Mouse (Mus musculus): ENCODE results near the gene Zcchc14. TPM values are rescaled to one million over a fixed set of nuclear protein-coding genes. Genes with fewer than 3 reads are reported as not detected.

Gene Zcchc14
- polyA plus RNA-seq, 1 experiment from 2014 or later: 19.9 TPM

DNA sequence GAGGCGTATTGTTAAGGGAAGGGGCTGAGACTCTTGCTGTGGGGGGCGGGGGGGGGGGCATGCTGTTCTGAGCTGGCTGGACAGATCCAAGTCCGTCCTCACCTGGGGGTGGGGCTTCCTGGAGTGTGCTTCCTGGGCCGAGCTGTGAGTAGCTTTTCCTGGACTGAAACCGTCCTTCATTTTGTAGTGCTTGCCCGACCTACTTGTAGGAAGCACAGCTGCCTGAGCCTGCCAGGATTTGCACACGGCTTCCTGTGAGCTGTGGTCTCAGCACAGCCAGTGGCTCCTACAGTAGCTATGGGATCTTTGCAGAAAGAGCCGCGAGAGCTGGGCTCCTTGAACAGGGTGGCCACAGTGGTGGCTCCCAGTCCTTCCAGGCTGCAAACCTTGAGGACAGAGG lies 58.7 kb downstream of the Zcchc14 start:
- 65% methylated on average over 9 of the region's 9 CpGs for WGBS
- Histone ChIP-seq H3K4me3 (no peak overlapping the region), H3K4me1 (peaks cover 26% of the 10 kb centered on the region), H3K36me3 (peaks cover 48% of the 10 kb centered on the region), H3K9ac (no peak overlapping the region), H3K4me2 (no peak overlapping the region), H3K27ac (no peak overlapping the region), H3K9me3 (no peaks in the 10 kb centered on the region), H3K27me3 (no peaks in the 10 kb centered on the region)
- no peak for ATAC-seq (ENCODE audit: insufficient number of reproducible peaks, insufficient read depth, low FRiP score, low TSS enrichment, low read depth)

- Histone ChIP-seq H3K4me1 (peaks cover 26% of the 10 kb centered on the region), H3K4me3 (0 out of 2 replicates have a peak overlapping the region, but pooled peaks have one; percentile 1), H3K4me2 (no peak overlapping the region), H3K9me3 (no peaks in the 10 kb centered on the region), H3K9ac (0 out of 2 replicates have a peak overlapping the region, but pooled peaks have one; percentile 11), H3K36me3 (peaks cover 46% of the 10 kb centered on the region), H3K27ac (no peak overlapping the region), H3K27me3 (no peaks in the 10 kb centered on the region)
- WGBS: 87% methylated on average over 5 of the region's 5 CpGs
- ATAC-seq (ENCODE audit: insufficient number of reproducible peaks, insufficient read depth, low FRiP score, low TSS enrichment, low read depth): no peak
These were observed 59.4 kb downstream of the Zcchc14 start for GRCm38 (mm10) chr8:121593293-121593692.

DNA sequence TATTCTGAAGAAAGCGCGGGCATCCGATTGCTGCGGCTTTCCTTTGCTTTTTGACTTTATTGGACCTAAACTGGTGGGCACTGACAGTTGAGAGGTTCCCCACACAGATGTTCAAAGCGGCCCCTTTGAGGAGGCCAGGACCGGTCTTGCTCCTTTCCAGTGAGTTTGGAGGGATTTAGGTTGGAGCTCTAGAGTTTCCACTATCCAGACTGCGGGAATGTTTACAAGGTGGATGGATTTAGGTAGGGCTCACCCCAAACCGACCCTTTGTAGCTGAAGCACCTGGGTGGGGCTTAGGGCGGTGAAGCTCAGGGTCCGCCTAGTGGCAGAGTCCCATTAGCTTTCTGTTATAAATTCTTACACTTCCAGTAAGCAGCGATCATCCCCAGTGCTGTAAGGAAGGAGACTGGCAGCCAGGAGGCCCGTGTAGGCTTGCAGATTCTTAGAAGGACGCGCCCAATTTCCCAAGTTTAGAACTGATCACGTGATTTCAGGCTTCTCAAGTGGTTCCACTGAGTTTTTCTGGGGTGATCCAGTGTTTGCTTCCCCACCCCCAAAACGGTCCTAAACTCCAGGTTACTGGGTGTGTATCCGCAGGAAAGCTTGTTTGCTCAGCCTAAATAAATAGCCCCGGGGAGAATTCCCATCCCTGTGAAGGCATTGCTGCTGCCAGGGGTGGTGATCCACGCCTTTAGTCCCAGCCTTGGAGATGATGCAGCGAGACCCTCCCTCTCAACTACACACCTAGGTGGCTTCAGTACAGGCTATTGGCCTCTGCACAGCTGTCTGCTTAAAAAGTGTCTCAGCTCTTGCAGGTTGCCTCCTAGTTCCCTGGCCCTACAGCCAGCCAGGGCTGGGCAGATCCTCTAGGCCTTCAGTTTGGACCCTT lies 61.3 kb downstream of the Zcchc14 start:
- peak overlapping the region; percentile 90 for H3K4me2 ChIP-seq
- no peaks in the 10 kb centered on the region for H3K27me3 ChIP-seq
- ATAC-seq (ENCODE audit: insufficient number of reproducible peaks, insufficient read depth, low FRiP score, low TSS enrichment, low read depth): no peak
- peak overlapping the region; percentile 66 for H3K27ac ChIP-seq
- 13% methylated on average over 20 of the region's 20 CpGs for WGBS
- H3K9ac ChIP-seq: peak overlapping the region; percentile 93
- peaks cover 26% of the 10 kb centered on the region for H3K4me1 ChIP-seq
- peaks cover 31% of the 10 kb centered on the region for H3K36me3 ChIP-seq
- H3K9me3 ChIP-seq: no peaks in the 10 kb centered on the region
- H3K4me3 ChIP-seq: peak overlapping the region; percentile 84

DNA sequence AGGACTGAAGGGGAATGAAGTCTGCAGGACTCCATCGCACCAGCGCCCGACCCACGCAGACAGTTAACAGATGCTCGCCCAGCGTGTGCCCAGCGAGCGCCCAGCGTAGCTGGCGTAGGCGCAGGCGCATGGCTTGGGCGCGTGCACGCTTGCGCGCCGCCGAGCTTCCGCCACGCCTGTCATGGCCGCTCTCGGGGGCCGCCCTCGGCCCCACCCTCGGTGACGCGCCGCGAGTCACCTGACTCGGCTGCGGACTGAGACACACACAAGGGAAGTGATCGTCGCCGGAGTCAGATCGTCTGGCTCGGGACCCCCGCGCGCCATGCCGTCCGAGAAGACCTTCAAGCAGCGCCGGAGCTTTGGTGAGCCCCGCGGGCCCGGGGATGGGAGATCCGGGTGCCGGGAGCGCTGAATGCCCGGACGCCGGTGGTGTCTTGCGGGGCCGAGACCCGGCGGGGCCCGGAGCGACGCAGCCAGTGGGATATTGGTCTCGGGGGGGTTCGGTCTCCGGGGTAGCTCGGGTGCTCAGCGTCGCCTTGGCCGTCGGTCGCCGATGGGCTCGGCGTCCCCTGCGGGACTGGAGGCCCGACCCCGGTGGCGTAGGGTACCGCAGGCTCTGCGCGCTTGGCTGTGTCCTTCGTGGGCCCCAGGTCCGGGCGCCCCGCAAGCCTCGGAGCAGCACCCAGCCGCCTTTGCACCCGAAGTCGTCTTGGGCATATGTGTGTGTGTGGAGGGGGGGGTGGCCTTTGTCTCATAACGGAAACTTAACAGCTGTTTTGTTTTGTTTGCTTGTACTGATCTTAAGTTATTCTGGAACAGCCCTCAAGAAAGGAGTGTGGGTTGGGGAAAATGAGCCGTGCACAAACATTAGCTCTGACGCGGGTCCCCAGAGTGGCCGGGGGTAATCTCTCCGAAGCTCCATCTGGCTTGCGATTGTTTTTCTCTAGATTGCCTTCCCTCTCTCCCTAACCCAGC lies 62.2 kb downstream of the Zcchc14 start, which contains the start of gene Map1lc3b:
Map1lc3b (plus strand) TSS at position 159 of the 975 bp plus-strand sequence.
- H3K4me1 ChIP-seq: peaks cover 26% of the 10 kb centered on the region
- peaks cover 22% of the 10 kb centered on the region for H3K36me3 ChIP-seq
- peak; percentile 68 for ATAC-seq (ENCODE audit: insufficient number of reproducible peaks, insufficient read depth, low FRiP score, low TSS enrichment, low read depth)
- peak within 1 kb of the TSS; percentile 90 for H3K4me2 ChIP-seq
- H3K27ac ChIP-seq: peak within 1 kb of the TSS; percentile 66
- WGBS: under 1% methylated on average over 94 of the region's 94 CpGs
- peak within 1 kb of the TSS; percentile 93 for H3K9ac ChIP-seq
- H3K4me3 ChIP-seq: peak within 1 kb of the TSS; percentile 84
- no peaks in the 10 kb centered on the region for H3K27me3 ChIP-seq
- H3K9me3 ChIP-seq: no peaks in the 10 kb centered on the region

DNA sequence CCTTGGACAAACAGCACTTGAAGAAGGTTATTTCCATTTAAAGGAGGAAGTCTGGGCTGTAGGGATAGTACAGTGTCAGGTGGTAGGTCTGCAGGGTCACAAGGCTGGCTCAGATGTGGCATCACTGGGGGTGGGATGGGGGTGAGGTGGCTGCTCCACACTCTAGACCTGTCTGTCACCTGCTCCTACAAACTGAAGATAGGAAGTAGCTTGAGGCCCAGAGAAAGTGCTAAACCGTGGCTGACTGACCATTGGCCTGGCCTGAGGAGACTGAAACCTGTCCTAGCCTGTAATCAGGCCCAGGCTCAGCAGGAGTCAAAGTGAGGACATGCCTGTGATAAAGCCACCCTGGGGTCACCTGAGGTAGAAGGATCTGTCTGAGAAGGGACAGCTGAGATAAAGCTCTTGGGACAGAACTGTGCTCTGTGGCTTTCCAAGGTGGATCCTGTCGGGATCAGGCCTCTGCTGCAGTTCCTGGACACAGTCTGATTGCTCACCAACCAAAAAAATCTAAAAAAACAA lies 63.4 kb downstream of the Zcchc14 start:
- H3K27ac ChIP-seq: no peak overlapping the region
- no peak for ATAC-seq (ENCODE audit: insufficient number of reproducible peaks, insufficient read depth, low FRiP score, low TSS enrichment, low read depth)
- WGBS: 24% methylated on average over 2 of the region's 2 CpGs
- no peaks in the 10 kb centered on the region for H3K9me3 ChIP-seq
- H3K36me3 ChIP-seq: peaks cover 11% of the 10 kb centered on the region
- peak overlapping the region; percentile 90; the same call in 1 of the 2 replicates for H3K4me2 ChIP-seq
- H3K9ac ChIP-seq: no peak overlapping the region
- no peak overlapping the region for H3K4me3 ChIP-seq
- peaks cover 32% of the 10 kb centered on the region for H3K4me1 ChIP-seq
- H3K27me3 ChIP-seq: no peaks in the 10 kb centered on the region

GRCm38 (mm10) chr8:121588750-121589149 lies 64.0 kb downstream of the Zcchc14 start:
- ATAC-seq (ENCODE audit: insufficient number of reproducible peaks, insufficient read depth, low FRiP score, low TSS enrichment, low read depth): no peak
- 83% methylated on average over 4 of the region's 4 CpGs for WGBS
- H3K27me3 ChIP-seq: no peaks in the 10 kb centered on the region
- H3K4me1 ChIP-seq: peaks cover 34% of the 10 kb centered on the region
- H3K4me2 ChIP-seq: no peak overlapping the region
- no peaks in the 10 kb centered on the region for H3K9me3 ChIP-seq
- H3K4me3 ChIP-seq: no peak overlapping the region
- no peak overlapping the region for H3K27ac ChIP-seq
- peaks cover 6% of the 10 kb centered on the region for H3K36me3 ChIP-seq
- no peak overlapping the region for H3K9ac ChIP-seq

- peak; percentile 94 for ATAC-seq (ENCODE audit: insufficient number of reproducible peaks, insufficient read depth, low FRiP score, low TSS enrichment, low read depth)
- Histone ChIP-seq H3K27ac (no peak overlapping the region), H3K9ac (peak overlapping the region; percentile 73), H3K4me3 (peak overlapping the region; percentile 55), H3K4me2 (peak overlapping the region; percentile 62), H3K27me3 (no peaks in the 10 kb centered on the region), H3K36me3 (no peaks in the 10 kb centered on the region), H3K4me1 (peaks cover 14% of the 10 kb centered on the region), H3K9me3 (no peaks in the 10 kb centered on the region)
- WGBS: under 1% methylated on average over 47 of the region's 47 CpGs
These were observed 67.4 kb downstream of the Zcchc14 start for GRCm38 (mm10) chr8:121585159-121585825.

- Histone ChIP-seq H3K36me3 (no peaks in the 10 kb centered on the region), H3K4me1 (peaks cover 12% of the 10 kb centered on the region), H3K4me3 (peak overlapping the region; percentile 55), H3K4me2 (peak overlapping the region; percentile 62), H3K9me3 (no peaks in the 10 kb centered on the region), H3K9ac (peak overlapping the region; percentile 73), H3K27ac (no peak overlapping the region), H3K27me3 (no peaks in the 10 kb centered on the region)
- ATAC-seq (ENCODE audit: insufficient number of reproducible peaks, insufficient read depth, low FRiP score, low TSS enrichment, low read depth): no peak
- 42% methylated on average over 13 of the region's 13 CpGs for whole genome bisulfite sequencing
These were observed 68.0 kb downstream of the Zcchc14 start for GRCm38 (mm10) chr8:121584730-121585129.

GRCm38 (mm10) chr8:121583653-121584052 lies 69.0 kb downstream of the Zcchc14 start:
- Histone ChIP-seq H3K36me3 (no peaks in the 10 kb centered on the region), H3K9me3 (no peaks in the 10 kb centered on the region), H3K4me3 (no peak overlapping the region), H3K4me2 (no peak overlapping the region), H3K4me1 (peaks cover 8% of the 10 kb centered on the region; the same call in 1 of the 2 replicates), H3K27ac (no peak overlapping the region), H3K9ac (no peak overlapping the region), H3K27me3 (no peaks in the 10 kb centered on the region)
- ATAC-seq (ENCODE audit: insufficient number of reproducible peaks, insufficient read depth, low FRiP score, low TSS enrichment, low read depth): no peak
- 46% methylated on average over 8 of the region's 8 CpGs for WGBS

GRCm38 (mm10) chr8:121580465-121580864 lies 72.2 kb downstream of the Zcchc14 start:
- H3K9ac ChIP-seq: no peak overlapping the region
- no peak overlapping the region for H3K27ac ChIP-seq
- H3K4me3 ChIP-seq: no peak overlapping the region
- no peak overlapping the region for H3K4me2 ChIP-seq
- no peaks in the 10 kb centered on the region for H3K27me3 ChIP-seq
- H3K4me1 ChIP-seq: peaks cover 35% of the 10 kb centered on the region
- WGBS: 26% methylated on average over 9 of the region's 9 CpGs
- no peaks in the 10 kb centered on the region for H3K36me3 ChIP-seq
- no peak for ATAC-seq (ENCODE audit: insufficient number of reproducible peaks, insufficient read depth, low FRiP score, low TSS enrichment, low read depth)
- no peaks in the 10 kb centered on the region for H3K9me3 ChIP-seq
